Mouse (Mus musculus): ENCODE measurements around the gene Ghdc. TPM values are rescaled to one million over a fixed set of nuclear protein-coding genes. Genes with fewer than 3 reads are reported as not detected.

Ghdc gene
- 5.9 and 6.3 TPM in 2 replicates for polyA plus RNA-seq (2016; fragmentation: Nextera tagmentation; extraction: Ambion mirVana)

GRCm38 (mm10) chr11:100770646-100771408 is at the start of gene Ghdc:
Ghdc (minus strand) TSS chr11:100770957.
- Histone ChIP-seq H3K4me2 (replicated peaks) (peak within 1 kb of the TSS; percentile 52), H3K9me3 (no peaks in the 10 kb centered on the region), H3K4me1 (0 out of 2 replicates have a peak, but pooled peaks cover 4% of the 10 kb centered on the region), H3K4me3 (peak within 1 kb of the TSS; percentile 56), H3K27ac (peak within 1 kb of the TSS; percentile 46; the same call in 1 of the 2 replicates), H3K36me3 (no peaks in the 10 kb centered on the region), H3K27me3 (no peaks in the 10 kb centered on the region), H3K9ac (peak within 1 kb of the TSS; percentile 52)
- 16% methylated on average over 17 of the region's 17 CpGs for WGBS
- ATAC-seq (ENCODE audit: insufficient number of reproducible peaks, insufficient read depth, low FRiP score, low TSS enrichment): no peak

GRCm38 (mm10) chr11:100820047-100820446 is 49.3 kb upstream of the Ghdc start:
- H3K36me3 ChIP-seq: no peaks in the 10 kb centered on the region
- H3K4me3 ChIP-seq: no peak overlapping the region
- no peak overlapping the region for H3K4me2 ChIP-seq (replicated peaks)
- no peak overlapping the region; the same call in 1 of the 2 replicates for H3K27ac ChIP-seq
- ATAC-seq (ENCODE audit: insufficient number of reproducible peaks, insufficient read depth, low FRiP score, low TSS enrichment): no peak
- H3K9me3 ChIP-seq: no peaks in the 10 kb centered on the region
- WGBS: 45% methylated on average over 8 of the region's 8 CpGs
- H3K4me1 ChIP-seq: peaks cover 16% of the 10 kb centered on the region
- H3K27me3 ChIP-seq: no peaks in the 10 kb centered on the region
- no peak overlapping the region for H3K9ac ChIP-seq

- H3K9me3 ChIP-seq: no peaks in the 10 kb centered on the region
- H3K9ac ChIP-seq: no peak overlapping the region
- no peaks in the 10 kb centered on the region for H3K36me3 ChIP-seq
- no peak overlapping the region for H3K4me2 ChIP-seq (replicated peaks)
- no peak for ATAC-seq (ENCODE audit: insufficient number of reproducible peaks, insufficient read depth, low FRiP score, low TSS enrichment)
- 60% methylated on average over 16 of the region's 16 CpGs for WGBS
- no peak overlapping the region; the same call in 1 of the 2 replicates for H3K27ac ChIP-seq
- H3K27me3 ChIP-seq: no peaks in the 10 kb centered on the region
- H3K4me1 ChIP-seq: peaks cover 16% of the 10 kb centered on the region
- H3K4me3 ChIP-seq: no peak overlapping the region
Observed at GRCm38 (mm10) chr11:100819626-100820025, 48.9 kb upstream of the Ghdc start.

GRCm38 (mm10) chr11:100819048-100819447 is 48.3 kb upstream of the Ghdc start:
- WGBS: 76% methylated on average over 8 of the region's 8 CpGs
- Histone ChIP-seq H3K27ac (no peak overlapping the region), H3K4me3 (no peak overlapping the region), H3K27me3 (no peaks in the 10 kb centered on the region), H3K36me3 (no peaks in the 10 kb centered on the region), H3K4me2 (replicated peaks) (no peak overlapping the region), H3K4me1 (peaks cover 19% of the 10 kb centered on the region), H3K9me3 (no peaks in the 10 kb centered on the region), H3K9ac (no peak overlapping the region)
- ATAC-seq (ENCODE audit: insufficient number of reproducible peaks, insufficient read depth, low FRiP score, low TSS enrichment): no peak

GRCm38 (mm10) chr11:100818359-100819012 is 47.7 kb upstream of the Ghdc start:
- H3K36me3 ChIP-seq: no peaks in the 10 kb centered on the region
- ATAC-seq (ENCODE audit: insufficient number of reproducible peaks, insufficient read depth, low FRiP score, low TSS enrichment): no peak
- H3K4me2 ChIP-seq (replicated peaks): no peak overlapping the region
- no peak overlapping the region for H3K9ac ChIP-seq
- H3K27ac ChIP-seq: no peak overlapping the region
- 92% methylated on average over 15 of the region's 15 CpGs for WGBS
- H3K27me3 ChIP-seq: no peaks in the 10 kb centered on the region
- no peak overlapping the region for H3K4me3 ChIP-seq
- peaks cover 19% of the 10 kb centered on the region for H3K4me1 ChIP-seq
- H3K9me3 ChIP-seq: no peaks in the 10 kb centered on the region

- Histone ChIP-seq H3K4me3 (no peak overlapping the region), H3K4me1 (peaks cover 19% of the 10 kb centered on the region)
- WGBS: 84% methylated on average over 9 of the region's 9 CpGs
Observed at GRCm38 (mm10) chr11:100817311-100817710, 46.6 kb upstream of the Ghdc start.

GRCm38 (mm10) chr11:100816801-100817200 is 46.0 kb upstream of the Ghdc start:
- no peaks in the 10 kb centered on the region for H3K36me3 ChIP-seq
- WGBS: 78% methylated on average over 4 of the region's 4 CpGs
- no peak overlapping the region for H3K4me2 ChIP-seq (replicated peaks)
- H3K4me3 ChIP-seq: no peak overlapping the region
- peaks cover 19% of the 10 kb centered on the region for H3K4me1 ChIP-seq
- no peaks in the 10 kb centered on the region for H3K9me3 ChIP-seq
- no peak overlapping the region for H3K9ac ChIP-seq
- no peaks in the 10 kb centered on the region for H3K27me3 ChIP-seq
- no peak overlapping the region for H3K27ac ChIP-seq
- no peak for ATAC-seq (ENCODE audit: insufficient number of reproducible peaks, insufficient read depth, low FRiP score, low TSS enrichment)

More at GRCm38 (mm10) chr11:100817311-100817710, 46.6 kb upstream of the Ghdc start:
- Histone ChIP-seq H3K4me2 (replicated peaks) (no peak overlapping the region), H3K9ac (no peak overlapping the region), H3K36me3 (no peaks in the 10 kb centered on the region), H3K27ac (no peak overlapping the region), H3K9me3 (no peaks in the 10 kb centered on the region), H3K27me3 (no peaks in the 10 kb centered on the region)
- ATAC-seq (ENCODE audit: insufficient number of reproducible peaks, insufficient read depth, low FRiP score, low TSS enrichment): no peak

GRCm38 (mm10) chr11:100816342-100816741 is 45.6 kb upstream of the Ghdc start:
- H3K4me2 ChIP-seq (replicated peaks): no peak overlapping the region
- H3K27me3 ChIP-seq: no peaks in the 10 kb centered on the region
- no peak overlapping the region for H3K27ac ChIP-seq
- H3K4me3 ChIP-seq: no peak overlapping the region
- no peak overlapping the region for H3K9ac ChIP-seq
- ATAC-seq (ENCODE audit: insufficient number of reproducible peaks, insufficient read depth, low FRiP score, low TSS enrichment): no peak
- peaks cover 16% of the 10 kb centered on the region for H3K4me1 ChIP-seq
- 71% methylated on average over 3 of the region's 3 CpGs for WGBS
- H3K36me3 ChIP-seq: no peaks in the 10 kb centered on the region
- H3K9me3 ChIP-seq: no peaks in the 10 kb centered on the region

- ATAC-seq (ENCODE audit: insufficient number of reproducible peaks, insufficient read depth, low FRiP score, low TSS enrichment): no peak
- no peak overlapping the region for H3K9ac ChIP-seq
- 0 out of 2 replicates have a peak overlapping the region, but pooled peaks have one; percentile 8 for H3K4me2 ChIP-seq (replicated peaks)
- H3K4me1 ChIP-seq: peaks cover 16% of the 10 kb centered on the region
- H3K4me3 ChIP-seq: no peak overlapping the region
- H3K27me3 ChIP-seq: no peaks in the 10 kb centered on the region
- H3K27ac ChIP-seq: no peak overlapping the region
- H3K36me3 ChIP-seq: no peaks in the 10 kb centered on the region
- WGBS: 47% methylated on average over 13 of the region's 13 CpGs
- no peaks in the 10 kb centered on the region for H3K9me3 ChIP-seq
Observed at GRCm38 (mm10) chr11:100814498-100814897, 43.7 kb upstream of the Ghdc start.

GRCm38 (mm10) chr11:100811132-100811531 is 40.4 kb upstream of the Ghdc start:
- no peak for ATAC-seq (ENCODE audit: insufficient number of reproducible peaks, insufficient read depth, low FRiP score, low TSS enrichment)
- no peak overlapping the region for H3K9ac ChIP-seq
- H3K27ac ChIP-seq: peak overlapping the region; percentile 65; the same call in 1 of the 2 replicates
- 67% methylated on average over 2 of the region's 2 CpGs for WGBS
- H3K4me2 ChIP-seq (replicated peaks): no peak overlapping the region
- no peaks in the 10 kb centered on the region for H3K27me3 ChIP-seq
- H3K4me1 ChIP-seq: peaks cover 11% of the 10 kb centered on the region; the same call in 1 of the 2 replicates
- no peaks in the 10 kb centered on the region for H3K9me3 ChIP-seq
- H3K4me3 ChIP-seq: no peak overlapping the region
- no peaks in the 10 kb centered on the region for H3K36me3 ChIP-seq

- Histone ChIP-seq H3K4me1 (peaks cover 11% of the 10 kb centered on the region; the same call in 1 of the 2 replicates), H3K27ac (peak overlapping the region; percentile 65; the same call in 1 of the 2 replicates), H3K9ac (no peak overlapping the region), H3K9me3 (no peaks in the 10 kb centered on the region), H3K36me3 (no peaks in the 10 kb centered on the region), H3K4me2 (replicated peaks) (no peak overlapping the region), H3K4me3 (no peak overlapping the region), H3K27me3 (no peaks in the 10 kb centered on the region)
- 0 out of 2 replicates have a peak, but pooled peaks have one; percentile 52 for ATAC-seq (ENCODE audit: insufficient number of reproducible peaks, insufficient read depth, low FRiP score, low TSS enrichment)
- WGBS: 28% methylated on average over 9 of the region's 9 CpGs
Observed at GRCm38 (mm10) chr11:100810516-100810915, 39.8 kb upstream of the Ghdc start.
